Mouse (Mus musculus) gonadal fat pad, adult 2 months (tissue): ENCODE results near the gene Eva1a. TPM values are rescaled to one million over a fixed set of nuclear protein-coding genes. Genes with fewer than 3 reads are reported as not detected.

Source experiments
- DNase-seq: peaks from one replicate; pipeline ENCODE4 v3.0.0-alpha.2; 2012; ENCODE audit warnings: low read depth
- polyA plus RNA-seq: library from polyadenylated mRNA; depleted of rRNA; stranded (reverse); fragments of >200 nt; gene quantifications from 2 replicates; pipeline ENCODE4 v1.2.3, GENCODE M21; 2012; rRNA removed

The Eva1a gene
- polyA plus RNA-seq = 6.7 and 9.1 TPM in 2 replicates

GRCm38 (mm10) chr6:82040834-82041487 lies at the start of gene Eva1a:
TSS of gene Eva1a (plus strand) at chr6:82041043.
- no peak for DNase-seq

- no peak for DNase-seq
Observed at GRCm38 (mm10) chr6:82012392-82012791, 28.5 kb upstream of the Eva1a start.

- no peak for DNase-seq
Observed at GRCm38 (mm10) chr6:82021074-82021473, 19.8 kb upstream of the Eva1a start.

GRCm38 (mm10) chr6:82021494-82021893 lies 19.3 kb upstream of the Eva1a start:
- no peak for DNase-seq

GRCm38 (mm10) chr6:82029611-82030510 lies 11.0 kb upstream of the Eva1a start:
- DNase-seq = no peak

- DNase-seq = no peak
Observed at GRCm38 (mm10) chr6:82030511-82030884, 10.3 kb upstream of the Eva1a start.

DNA sequence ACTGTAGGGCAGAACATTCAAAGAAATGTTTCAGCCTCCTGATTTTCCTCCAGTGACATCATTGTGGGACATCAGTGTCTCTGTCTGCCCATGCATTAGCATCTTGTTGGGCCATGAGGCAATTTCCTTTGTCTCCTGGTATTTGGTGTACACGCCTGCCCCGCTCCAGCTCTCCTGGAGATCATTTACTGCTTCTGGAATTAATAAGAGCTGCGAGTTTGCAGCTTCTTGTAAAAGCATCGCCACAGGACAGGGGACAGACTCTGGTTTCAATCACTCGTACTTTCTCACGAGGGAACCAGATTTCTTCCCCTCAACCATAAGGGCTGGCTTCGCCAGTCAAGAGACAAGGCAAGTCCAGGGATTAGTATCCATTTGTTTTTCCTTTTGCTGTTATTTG lies 3.6 kb upstream of the Eva1a start:
- DNase-seq = no peak

GRCm38 (mm10) chr6:82039193-82039592 lies 1.6 kb upstream of the Eva1a start:
- DNase-seq = no peak

DNA sequence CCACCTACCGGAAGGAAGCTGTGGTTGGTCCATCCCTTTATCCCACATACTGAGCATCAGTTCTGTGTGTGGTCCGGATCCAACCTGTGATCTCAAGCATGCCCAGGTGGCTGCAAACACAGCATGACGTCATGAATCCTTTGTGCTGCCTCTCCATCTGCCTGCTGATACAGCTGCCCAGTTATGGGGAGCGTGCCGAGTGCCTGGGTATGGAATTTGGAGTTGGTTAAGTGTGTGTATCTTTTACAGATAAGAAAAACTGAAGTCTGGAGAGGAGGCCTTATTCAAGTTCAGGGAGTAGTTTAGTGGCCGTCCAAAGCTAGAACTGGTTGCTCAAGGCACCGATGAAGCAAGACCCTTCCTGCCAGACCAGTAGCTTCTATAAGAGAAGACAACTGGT lies 875 bp upstream of the Eva1a start:
- no peak for DNase-seq

GRCm38 (mm10) chr6:82041488-82042295 lies 849 bp downstream of the Eva1a start:
- DNase-seq = no peak

GRCm38 (mm10) chr6:82042296-82043125 lies 1.7 kb downstream of the Eva1a start:
- DNase-seq = no peak

GRCm38 (mm10) chr6:82043634-82044033 lies 2.8 kb downstream of the Eva1a start:
- no peak for DNase-seq

DNA sequence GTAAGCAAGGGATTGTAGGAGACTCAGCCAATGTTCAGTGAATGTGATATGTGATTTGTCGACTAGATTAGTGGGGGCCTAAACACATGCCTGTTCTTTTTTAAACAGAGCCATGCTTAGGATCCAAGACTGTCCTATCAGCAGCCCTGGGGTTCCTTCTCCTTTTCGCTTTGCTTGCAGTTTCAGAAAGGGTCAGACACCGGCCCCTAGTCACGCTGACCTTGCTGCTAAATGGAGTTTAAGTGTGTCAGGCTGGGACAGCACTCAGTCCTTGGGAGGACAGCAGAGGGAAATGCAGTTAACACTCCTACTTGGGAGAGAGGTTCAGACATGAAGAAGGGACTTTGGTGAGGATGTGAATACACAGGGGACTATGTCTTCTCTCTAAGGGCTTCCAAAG lies 3.7 kb downstream of the Eva1a start:
- no peak for DNase-seq

DNA sequence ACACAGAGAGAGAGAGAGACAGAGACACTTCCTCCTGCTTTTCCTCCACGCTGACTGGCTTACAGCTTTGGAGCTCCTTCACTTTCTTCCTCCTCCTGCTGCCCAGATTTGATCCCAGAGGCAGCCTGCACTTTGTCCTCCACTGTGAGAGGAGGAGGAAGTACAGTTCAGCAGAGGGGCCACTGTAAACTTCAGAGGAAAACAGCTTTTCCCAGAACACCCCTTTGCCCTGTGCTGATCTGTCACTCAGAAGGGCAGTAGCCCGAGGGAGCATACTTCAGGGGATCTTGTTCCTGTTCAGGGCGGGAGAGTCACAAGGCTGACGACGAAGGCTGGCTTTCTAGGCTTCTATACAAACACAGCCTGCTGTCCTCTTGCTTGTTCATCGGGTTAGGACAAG lies 7.1 kb downstream of the Eva1a start:
- no peak for DNase-seq

DNA sequence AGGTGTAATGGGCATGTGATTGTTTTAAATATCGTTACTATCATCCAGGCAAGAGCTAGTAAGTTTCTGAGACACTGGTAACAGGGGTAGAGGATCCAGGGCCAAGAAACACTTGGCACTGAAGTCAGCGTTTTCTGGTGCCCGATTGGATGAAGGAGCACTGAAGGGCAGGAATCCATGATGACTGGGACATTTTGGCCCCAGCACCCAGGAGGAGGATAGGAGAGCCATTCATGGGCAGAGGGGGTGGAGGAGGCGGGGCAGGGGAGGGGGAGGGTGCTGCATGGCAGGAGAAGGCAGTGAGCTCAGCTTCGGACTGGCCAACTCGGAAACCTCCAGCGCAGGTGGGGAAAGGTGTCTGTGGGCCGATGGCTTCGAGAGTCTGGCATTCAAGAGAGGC lies 9.4 kb downstream of the Eva1a start:
- no peak for DNase-seq

DNA sequence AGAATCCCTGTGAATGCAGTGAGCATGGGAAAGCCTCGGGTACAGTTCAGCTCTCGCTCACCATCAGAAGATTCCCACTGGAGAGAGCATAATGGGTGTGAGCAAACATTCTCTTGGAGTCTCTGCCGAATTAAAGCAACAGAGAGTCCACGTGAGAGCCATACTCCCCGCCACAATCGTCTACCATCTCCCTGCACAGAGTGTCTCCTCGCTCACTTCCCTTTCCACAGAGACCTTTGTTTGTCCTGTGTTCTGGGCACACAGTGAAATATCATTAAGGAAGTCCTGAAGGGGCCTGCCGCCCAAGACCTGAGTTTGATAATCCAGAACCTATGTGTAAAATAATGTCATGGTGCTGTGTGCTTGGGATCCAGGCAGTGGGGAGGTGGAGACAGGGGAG lies 10.7 kb downstream of the Eva1a start:
- DNase-seq = no peak

DNA sequence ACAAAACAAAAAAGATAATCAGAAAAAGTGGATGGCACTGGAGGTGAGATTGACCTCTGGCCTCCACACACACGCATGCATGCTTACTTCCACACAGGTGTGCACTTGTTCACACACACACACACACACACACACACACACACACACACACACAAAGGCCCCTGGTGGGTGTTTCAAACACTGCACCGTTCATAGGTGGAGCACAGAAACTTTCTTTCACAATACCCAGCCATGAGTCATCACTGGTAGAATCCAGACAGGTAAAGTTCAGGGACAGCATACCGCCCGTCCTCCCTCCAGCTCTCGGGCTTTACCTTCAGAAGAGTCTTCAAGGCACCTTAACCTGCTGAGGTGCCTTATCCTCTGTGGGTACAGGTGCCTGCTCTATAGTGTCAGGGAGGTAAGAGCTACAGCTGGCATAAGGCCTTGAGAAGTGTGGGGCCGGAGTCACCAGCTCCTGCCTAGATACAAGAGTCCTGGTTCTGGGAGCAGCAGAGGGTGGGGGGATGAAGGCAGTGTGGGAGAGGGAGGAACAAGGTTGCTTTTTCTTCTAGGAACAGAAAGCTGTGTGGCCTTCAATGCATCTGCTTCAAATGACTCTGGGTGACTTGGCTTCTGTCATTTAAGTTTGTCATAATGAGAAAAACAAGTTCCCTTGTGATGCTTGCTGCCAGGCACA lies 11.3 kb downstream of the Eva1a start:
- no peak for DNase-seq

GRCm38 (mm10) chr6:82052726-82053118 lies 11.9 kb downstream of the Eva1a start:
- no peak for DNase-seq

DNA sequence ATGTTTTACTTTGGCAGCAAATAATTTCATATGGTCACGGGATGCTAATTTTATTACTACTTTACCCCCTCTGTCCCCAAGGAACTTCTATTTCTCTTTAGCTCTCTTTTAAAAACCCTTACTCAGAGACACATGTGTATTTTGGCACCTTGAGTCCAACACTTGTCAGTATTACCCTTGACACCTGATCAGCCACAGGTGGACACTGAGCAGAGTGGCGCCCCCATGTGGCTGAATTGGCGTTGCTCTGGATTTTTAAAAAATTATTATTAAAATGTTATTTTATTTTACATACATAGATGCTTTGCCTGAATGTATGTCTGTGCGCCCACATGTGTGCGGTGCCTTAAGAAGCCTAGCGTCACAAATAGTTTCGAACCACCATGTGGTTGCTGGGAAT lies 14.0 kb downstream of the Eva1a start:
- no peak for DNase-seq

DNA sequence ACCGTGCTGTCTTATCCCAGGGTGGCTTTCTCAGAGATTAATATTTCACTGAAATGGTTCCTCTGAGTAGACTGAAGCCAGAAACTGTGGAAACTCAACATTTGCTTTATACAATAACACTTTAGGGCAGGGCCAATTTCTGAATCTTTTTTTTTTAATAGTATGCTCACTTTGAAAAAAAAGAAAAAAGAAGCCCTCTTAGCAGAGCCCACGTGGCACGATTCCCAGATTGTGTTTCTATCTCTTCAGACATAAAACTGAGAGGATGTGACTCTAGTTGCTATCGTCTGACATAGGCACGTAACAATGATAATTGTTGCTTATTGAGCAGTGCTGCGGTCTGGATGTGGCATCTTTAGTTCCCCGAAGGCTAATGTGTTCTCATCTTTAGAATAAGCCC lies 19.1 kb downstream of the Eva1a start:
- no peak for DNase-seq

DNA sequence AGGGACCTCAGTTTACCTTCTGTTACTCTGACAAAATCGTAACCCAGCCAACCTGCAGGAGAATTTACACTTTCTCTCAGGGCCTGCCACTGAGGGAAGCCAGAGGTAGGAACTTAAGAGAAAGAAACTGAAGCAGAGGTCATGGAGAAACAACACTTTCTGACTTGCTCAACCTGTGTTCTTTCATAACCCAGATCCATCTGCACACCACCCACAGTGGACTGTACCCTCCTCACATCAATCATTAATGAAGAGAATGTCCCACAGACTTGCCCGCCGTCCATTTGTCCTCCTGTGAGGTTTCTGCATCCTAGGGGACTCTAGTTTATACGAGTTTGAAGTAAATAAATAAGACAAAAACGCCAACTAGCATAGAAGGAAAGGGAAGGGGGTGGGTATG lies 24.4 kb downstream of the Eva1a start:
- no peak for DNase-seq
